Mouse (Mus musculus): ENCODE results near the gene Cdk1.

Cdk1 gene

GRCm38 (mm10) chr10:69305600-69305999 lies 47.1 kb downstream of the Cdk1 start:
- no peak for DNase-seq

GRCm38 (mm10) chr10:69304819-69305218 lies 47.9 kb downstream of the Cdk1 start:
- DNase-seq: no peak

GRCm38 (mm10) chr10:69302667-69303066 lies 50.1 kb downstream of the Cdk1 start:
- no peak for DNase-seq

- no peak for DNase-seq
Measured at GRCm38 (mm10) chr10:69299985-69300384, 52.8 kb downstream of the Cdk1 start.

GRCm38 (mm10) chr10:69295919-69296318 lies 56.8 kb downstream of the Cdk1 start:
- DNase-seq: no peak

- no peak for DNase-seq
Measured at GRCm38 (mm10) chr10:69290736-69291135, 62.0 kb downstream of the Cdk1 start.

GRCm38 (mm10) chr10:69288720-69289119 lies 64.0 kb downstream of the Cdk1 start:
- DNase-seq: no peak

GRCm38 (mm10) chr10:69288086-69288485 lies 64.7 kb downstream of the Cdk1 start:
- DNase-seq: no peak

- no peak for DNase-seq
Measured at GRCm38 (mm10) chr10:69286939-69287338, 65.8 kb downstream of the Cdk1 start.

Measured in cerebellum, adult 8-10 months (tissue).